Mouse (Mus musculus) MEL (cell line): ENCODE measurements around the gene Trmt5. TPM values are rescaled to one million over a fixed set of nuclear protein-coding genes. Genes with fewer than 3 reads are reported as not detected.

Source experiments
- DNase-seq: peaks from one replicate; pipeline ENCODE4 v3.0.0; 2011; ENCODE audit warnings: low read depth, low spot score
- H3K27ac ChIP-seq: 2 replicates; pipeline ENCODE4 v1.5.1; 2012; ENCODE audit warnings: low read depth, mild to moderate bottlenecking, control low read depth, low read length, moderate library complexity; ENCODE audit not compliant: control insufficient read depth
- H3K27me3 ChIP-seq, 2 experiments: fragments of 150-350 bp in 1 of 2; sonication (generic) in 1 of 2; 2 replicates each; pipeline ENCODE4 v1.6.1; 2012; ENCODE audit warnings: low read length in 2 of 2, mild to moderate bottlenecking in 2 of 2, improper control_type of control experiment in 1 of 2, moderate library complexity in 1 of 2; ENCODE audit not compliant: insufficient read depth in 2 of 2, control insufficient read depth in 1 of 2
- H3K36me3 ChIP-seq, 2 experiments: 2 replicates each; pipeline ENCODE4 v1.6.1; 2012 to 2014; ENCODE audit warnings: low read length in 2 of 2, improper control_type of control experiment in 1 of 2, inconsistent platforms in 1 of 2, mild to moderate bottlenecking in 1 of 2; ENCODE audit not compliant: insufficient read depth in 2 of 2, control insufficient read depth in 1 of 2
- H3K4me1 ChIP-seq, 2 experiments: fragments of 150-350 bp in 1 of 2; sonication (generic) in 1 of 2; 2 replicates each; pipeline ENCODE4 v1.6.1; 2012; ENCODE audit warnings: low read length in 2 of 2, improper control_type of control experiment in 1 of 2, mild to moderate bottlenecking in 1 of 2; ENCODE audit not compliant: insufficient read depth in 2 of 2, control insufficient read depth in 1 of 2
- H3K4me3 ChIP-seq, 2 experiments: fragments of 150-350 bp in 1 of 2; sonication (generic) in 1 of 2; 2 replicates each; pipeline ENCODE4 v1.5.1; 2012; ENCODE audit warnings: low read depth in 2 of 2, low read length in 2 of 2, mild to moderate bottlenecking in 2 of 2, moderate library complexity in 2 of 2, control low read depth in 1 of 2, improper control_type of control experiment in 1 of 2; ENCODE audit not compliant: control insufficient read depth in 1 of 2, insufficient read depth in 1 of 2
- H3K79me2 ChIP-seq: 2 replicates; pipeline ENCODE4 v1.6.1; 2012; ENCODE audit warnings: mild to moderate bottlenecking, low read length, moderate library complexity; ENCODE audit not compliant: control insufficient read depth, poor library complexity, insufficient read depth
- H3K9ac ChIP-seq: 2 replicates; pipeline ENCODE4 v1.6.1; 2012; ENCODE audit warnings: low read depth, mild to moderate bottlenecking, control low read depth, low read length, moderate library complexity; ENCODE audit not compliant: control insufficient read depth, poor library complexity, severe bottlenecking
- H3K9me3 ChIP-seq: fragments of 150-350 bp; sonication (generic); replicated peaks from 2 replicates; pipeline ENCODE4 v1.6.1; 2012; ENCODE audit warnings: mild to moderate bottlenecking, low read length, improper control_type of control experiment, moderate library complexity; ENCODE audit not compliant: insufficient read depth
- BHLHE40 ChIP-seq: IDR thresholded peaks from 2 replicates; pipeline ENCODE4 v1.6.1; 2012; ENCODE audit warnings: low read depth, mild to moderate bottlenecking, inconsistent platforms, low read length, improper control_type of control experiment, borderline replicate concordance
- CHD2 ChIP-seq: IDR thresholded peaks from 2 replicates; pipeline ENCODE4 v1.6.1; 2011; ENCODE audit warnings: low read length, improper control_type of control experiment
- CTCF ChIP-seq, 3 experiments: IDR thresholded peaks in 2 of 3; conservative IDR thresholded peaks in 1 of 3; 2 replicates each; pipeline ENCODE4 v1.5.1; 2011 to 2012; ENCODE audit warnings: low read length in 3 of 3, low read depth in 2 of 3, mild to moderate bottlenecking in 2 of 3, improper control_type of control experiment in 1 of 3, inconsistent platforms in 1 of 3, mixed read lengths in 1 of 3, moderate library complexity in 1 of 3; ENCODE audit not compliant: control insufficient read depth in 1 of 3, insufficient read depth in 1 of 3, poor library complexity in 1 of 3, severe bottlenecking in 1 of 3
- E2F4 ChIP-seq: IDR thresholded peaks from 2 replicates; pipeline ENCODE4 v1.6.1; 2011; ENCODE audit warnings: low read depth, low read length, improper control_type of control experiment, borderline replicate concordance
- ETS1 ChIP-seq: IDR thresholded peaks from 2 replicates; pipeline ENCODE4 v1.6.1; 2012; ENCODE audit warnings: low read depth, mild to moderate bottlenecking, inconsistent platforms, low read length, improper control_type of control experiment, moderate library complexity
- GABPA ChIP-seq: IDR thresholded peaks from 2 replicates; pipeline ENCODE4 v1.6.1; 2012; ENCODE audit warnings: low read depth, mild to moderate bottlenecking, inconsistent platforms, low read length, improper control_type of control experiment, moderate library complexity
- JUND ChIP-seq: IDR thresholded peaks from 2 replicates; pipeline ENCODE4 v1.6.1; 2011; ENCODE audit warnings: low read depth, mild to moderate bottlenecking, improper control_type of control experiment, low read length
- MAFK ChIP-seq: IDR thresholded peaks from 2 replicates; pipeline ENCODE4 v1.6.1; 2011; ENCODE audit warnings: low read depth, mild to moderate bottlenecking, low read length, improper control_type of control experiment, borderline replicate concordance
- MAX ChIP-seq: IDR thresholded peaks from 2 replicates; pipeline ENCODE4 v1.6.1; 2011; ENCODE audit warnings: low read length, improper control_type of control experiment
- MAZ ChIP-seq: IDR thresholded peaks from 2 replicates; pipeline ENCODE4 v1.6.1; 2012; ENCODE audit warnings: low read depth, mild to moderate bottlenecking, inconsistent platforms, low read length, improper control_type of control experiment
- MEF2A ChIP-seq: IDR thresholded peaks from 2 replicates; pipeline ENCODE4 v1.6.1; 2014; ENCODE audit warnings: low read depth, mild to moderate bottlenecking, inconsistent platforms, low read length, improper control_type of control experiment; ENCODE audit not compliant: poor library complexity, insufficient replicate concordance, severe bottlenecking; ENCODE audit errors: extremely low read depth
- MYB ChIP-seq: IDR thresholded peaks from 2 replicates; pipeline ENCODE4 v1.6.1; 2011; ENCODE audit warnings: mild to moderate bottlenecking, low read depth, low read length, improper control_type of control experiment
- POLR2A ChIP-seq, 2 experiments: IDR thresholded peaks; 2 replicates each; pipeline ENCODE4 v1.6.1; 2011 to 2012; ENCODE audit warnings: low read length in 2 of 2, mild to moderate bottlenecking in 2 of 2, control low read depth in 1 of 2, improper control_type of control experiment in 1 of 2, low read depth in 1 of 2, moderate library complexity in 1 of 2; ENCODE audit not compliant: control insufficient read depth in 1 of 2, insufficient read depth in 1 of 2, poor library complexity in 1 of 2
- POLR2AphosphoS2 ChIP-seq: IDR thresholded peaks from 2 replicates; pipeline ENCODE4 v1.6.1; 2011; ENCODE audit warnings: low read length, improper control_type of control experiment
- RAD21 ChIP-seq: IDR thresholded peaks from 2 replicates; pipeline ENCODE4 v1.6.1; 2011; ENCODE audit warnings: mild to moderate bottlenecking, low read depth, low read length, improper control_type of control experiment
- TAL1 ChIP-seq: IDR thresholded peaks from 2 replicates; pipeline ENCODE4 v1.6.1; 2012; ENCODE audit warnings: mild to moderate bottlenecking, inconsistent platforms, low read length, moderate library complexity, mixed read lengths
- TBP ChIP-seq: IDR thresholded peaks from 2 replicates; pipeline ENCODE4 v1.8.0; 2011; ENCODE audit warnings: low read depth, low read length, improper control_type of control experiment
- UBTF ChIP-seq: IDR thresholded peaks from 2 replicates; pipeline ENCODE4 v1.6.1; 2012; ENCODE audit warnings: low read depth, mild to moderate bottlenecking, inconsistent platforms, low read length, improper control_type of control experiment, moderate library complexity, borderline replicate concordance; ENCODE audit not compliant: insufficient read depth
- ZC3H11A ChIP-seq: IDR thresholded peaks from 2 replicates; pipeline ENCODE4 v1.6.1; 2012; ENCODE audit warnings: low read depth, mild to moderate bottlenecking, inconsistent platforms, low read length, improper control_type of control experiment
- ZKSCAN1 ChIP-seq: IDR thresholded peaks from 2 replicates; pipeline ENCODE4 v1.6.1; 2012; ENCODE audit warnings: low read depth, mild to moderate bottlenecking, inconsistent platforms, low read length, improper control_type of control experiment, moderate library complexity
- ZNF384 ChIP-seq: IDR thresholded peaks from 2 replicates; pipeline ENCODE4 v1.6.1; 2012; ENCODE audit warnings: low read depth, mild to moderate bottlenecking, inconsistent platforms, low read length, improper control_type of control experiment
- polyA plus RNA-seq, 2 experiments: library from polyadenylated mRNA; stranded (reverse) in 1 of 2; unstranded in 1 of 2; fragments of >175 nt in 1 of 2; fragments of >200 nt in 1 of 2; gene quantifications; 2 replicates each; pipeline versions ENCODE4 v1.2.1 to v1.2.4; 2012; ENCODE audit warnings: low replicate concordance in 2 of 2, low read depth in 1 of 2; ENCODE audit not compliant: insufficient read length in 2 of 2, insufficient read depth in 1 of 2, missing spikeins in 1 of 2
- total RNA-seq: library from RNA; depleted of rRNA; stranded (reverse); fragments of 300-350 nt; gene quantifications from 2 replicates; pipeline ENCODE4 v1.2.3, GENCODE M21; 2012

The Trmt5 gene
- total and polyA plus RNA-seq, 3 experiments: 24.0 to 28.1 TPM; not detected in 1

DNA sequence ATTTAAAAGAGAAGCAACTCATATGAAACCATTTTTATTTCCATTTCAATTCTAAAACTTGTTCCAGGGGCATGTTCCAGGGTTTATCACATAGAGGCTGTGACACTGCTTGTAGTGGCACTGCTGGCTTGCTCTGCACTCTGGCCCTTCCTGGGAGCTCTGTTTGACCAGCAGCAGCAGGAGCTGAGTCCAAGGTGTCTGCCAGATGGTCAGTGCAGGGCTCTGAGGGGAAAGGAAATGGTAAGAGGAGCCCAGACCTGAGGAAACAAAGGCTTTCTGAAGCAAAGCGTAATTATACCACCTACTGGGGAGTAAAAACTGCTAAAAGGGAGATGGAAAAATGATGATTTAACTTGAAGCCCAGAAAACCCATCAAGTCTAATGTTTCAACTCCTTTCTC lies 18.0 kb downstream of the Trmt5 start:
- Histone ChIP-seq H3K4me3 (no peak overlapping the region), H3K36me3 (no peaks in the 10 kb centered on the region), H3K9ac (no peak overlapping the region), H3K27me3 (no peaks in the 10 kb centered on the region), H3K79me2 (no peaks in the 10 kb centered on the region), H3K9me3 (no peaks in the 10 kb centered on the region), H3K27ac (no peak overlapping the region), H3K4me1 (no peaks in the 10 kb centered on the region)
- no peak for TF ChIP-seq JUND
- no peak for TF ChIP-seq TBP
- no peak for TF ChIP-seq MAX
- no peak for TF ChIP-seq ZKSCAN1
- no peak for TF ChIP-seq CTCF (IDR thresholded peaks at IDR 0.05 in 2 of 3, conservative IDR thresholded peaks at IDR 0.05 in 1 of 3; ENCODE audit: control insufficient read depth in 1 of 3, insufficient read depth in 1 of 3, low read depth in 2 of 3, low read length in 3 of 3, poor library complexity in 1 of 3, severe bottlenecking in 1 of 3)
- TF ChIP-seq ZNF384: no peak
- no peak for TF ChIP-seq BHLHE40
- TF ChIP-seq MYB: no peak
- no peak for TF ChIP-seq POLR2A (IDR thresholded peaks at IDR 0.05; ENCODE audit: control insufficient read depth in 1 of 2, insufficient read depth in 1 of 2, low read depth in 1 of 2, low read length in 2 of 2, poor library complexity in 1 of 2)
- TF ChIP-seq E2F4: no peak
- TF ChIP-seq CHD2: no peak
- TF ChIP-seq MEF2A: no peak
- TF ChIP-seq RAD21: no peak
- TF ChIP-seq GABPA: no peak
- TF ChIP-seq MAFK: no peak
- TF ChIP-seq POLR2AphosphoS2: no peak
- no peak for TF ChIP-seq UBTF
- no peak for TF ChIP-seq ZC3H11A
- TF ChIP-seq TAL1: no peak
- TF ChIP-seq MAZ: no peak
- no peak for DNase-seq

DNA sequence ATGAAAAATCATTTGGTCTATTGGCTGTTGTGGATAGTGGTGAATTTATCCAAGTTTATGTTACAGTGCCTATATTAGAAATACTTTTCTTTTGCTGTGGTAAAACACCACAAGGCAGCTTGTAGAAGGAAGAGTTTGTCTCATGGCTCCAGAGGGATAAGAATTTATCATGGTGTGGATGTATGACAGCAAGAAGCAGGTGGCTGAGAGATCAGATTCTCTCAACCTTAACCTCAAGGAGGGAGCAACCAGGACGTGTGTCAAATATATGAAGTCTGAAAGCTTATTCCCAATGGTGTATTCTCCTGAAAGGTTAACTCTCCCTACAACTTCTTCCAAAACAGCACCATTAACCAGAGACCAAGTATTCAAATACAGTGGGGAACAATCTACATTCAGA lies 19.9 kb downstream of the Trmt5 start:
- Histone ChIP-seq H3K27me3 (no peaks in the 10 kb centered on the region), H3K27ac (no peak overlapping the region), H3K79me2 (no peaks in the 10 kb centered on the region), H3K9me3 (no peaks in the 10 kb centered on the region), H3K9ac (no peak overlapping the region), H3K36me3 (no peaks in the 10 kb centered on the region)
- TF ChIP-seq MEF2A (no peak), POLR2AphosphoS2 (no peak), ETS1 (no peak)
- TF ChIP-seq, all 39 proteins: peak for 0
- Histone ChIP-seq H3K4me1 (no peaks in the 10 kb centered on the region), H3K4me3 (no peak overlapping the region)
- DNase-seq: no peak
